Mouse (Mus musculus) spleen, adult 12 weeks (tissue): ENCODE results near the gene Cabin1.

Experiments used
- DNase-seq: peaks from one replicate; pipeline ENCODE4 v3.0.0; 2022; ENCODE audit warnings: low spot score

The Cabin1 gene

GRCm38 (mm10) chr10:75664673-75665270 lies 99.4 kb downstream of the Cabin1 start:
- no peak for DNase-seq

- no peak for DNase-seq
Measured at GRCm38 (mm10) chr10:75662575-75662974, 101.6 kb downstream of the Cabin1 start.

GRCm38 (mm10) chr10:75661876-75662275 lies 102.3 kb downstream of the Cabin1 start:
- no peak for DNase-seq

- no peak for DNase-seq
Measured at GRCm38 (mm10) chr10:75661381-75661780, 102.8 kb downstream of the Cabin1 start.

DNA sequence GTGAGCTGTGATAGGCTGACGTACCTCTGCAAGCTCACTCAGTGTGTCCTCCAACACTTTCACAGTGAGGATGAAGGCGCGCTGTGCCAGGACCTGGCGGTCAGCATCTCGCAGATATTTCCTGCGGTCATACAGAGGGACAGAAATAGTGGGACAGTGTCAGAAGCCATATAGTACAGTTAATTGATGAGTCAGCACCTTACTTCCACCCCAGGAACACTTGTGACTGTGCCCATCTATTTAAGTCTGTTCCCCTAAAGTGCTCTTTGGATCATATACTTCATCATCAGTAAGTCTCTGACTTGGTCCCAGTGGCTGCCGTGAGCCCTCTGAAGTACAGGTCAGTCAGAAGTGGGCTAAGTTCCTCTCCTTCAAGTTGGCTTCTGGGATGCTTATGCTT lies 106.4 kb downstream of the Cabin1 start:
- DNase-seq = no peak

DNA sequence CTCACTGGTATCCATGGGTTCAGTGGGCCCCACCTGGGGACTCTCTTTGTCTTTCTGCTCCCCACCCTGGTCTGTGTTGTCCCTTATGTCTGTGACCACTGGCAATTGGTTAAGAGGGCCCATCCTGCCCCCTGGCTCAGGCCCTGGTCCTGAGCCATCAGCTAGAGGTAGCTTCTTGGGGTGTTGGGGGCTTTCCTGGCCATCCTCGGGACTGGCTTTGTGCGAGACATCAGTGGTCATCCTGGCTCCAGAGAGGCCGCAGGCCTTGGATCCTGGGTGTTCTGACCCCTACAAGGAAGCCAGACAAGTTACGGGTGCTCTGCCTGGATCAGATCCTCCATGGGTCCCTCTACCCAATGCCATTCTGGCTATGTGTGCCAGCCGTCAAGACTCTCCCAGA lies 107.0 kb downstream of the Cabin1 start:
- no peak for DNase-seq

DNA sequence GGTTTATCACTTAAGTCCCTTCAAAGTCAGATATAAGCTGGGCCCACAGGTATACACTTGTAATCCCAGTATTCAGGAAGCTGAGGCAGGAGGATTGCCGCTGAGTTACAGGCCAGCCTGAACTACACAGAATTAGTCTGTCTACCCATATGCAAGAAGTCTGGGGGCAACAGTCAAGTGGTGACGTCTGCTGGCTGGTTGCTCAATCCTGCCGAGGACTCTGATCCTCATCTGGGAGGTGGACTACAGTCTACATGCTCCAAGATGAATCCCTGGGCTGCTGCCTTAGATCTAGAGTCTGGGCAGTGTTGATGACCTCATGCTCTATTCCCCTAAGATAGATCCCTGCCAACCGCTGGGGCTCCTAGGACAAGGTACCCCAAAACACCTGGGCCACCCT lies 110.1 kb downstream of the Cabin1 start:
- no peak for DNase-seq

DNA sequence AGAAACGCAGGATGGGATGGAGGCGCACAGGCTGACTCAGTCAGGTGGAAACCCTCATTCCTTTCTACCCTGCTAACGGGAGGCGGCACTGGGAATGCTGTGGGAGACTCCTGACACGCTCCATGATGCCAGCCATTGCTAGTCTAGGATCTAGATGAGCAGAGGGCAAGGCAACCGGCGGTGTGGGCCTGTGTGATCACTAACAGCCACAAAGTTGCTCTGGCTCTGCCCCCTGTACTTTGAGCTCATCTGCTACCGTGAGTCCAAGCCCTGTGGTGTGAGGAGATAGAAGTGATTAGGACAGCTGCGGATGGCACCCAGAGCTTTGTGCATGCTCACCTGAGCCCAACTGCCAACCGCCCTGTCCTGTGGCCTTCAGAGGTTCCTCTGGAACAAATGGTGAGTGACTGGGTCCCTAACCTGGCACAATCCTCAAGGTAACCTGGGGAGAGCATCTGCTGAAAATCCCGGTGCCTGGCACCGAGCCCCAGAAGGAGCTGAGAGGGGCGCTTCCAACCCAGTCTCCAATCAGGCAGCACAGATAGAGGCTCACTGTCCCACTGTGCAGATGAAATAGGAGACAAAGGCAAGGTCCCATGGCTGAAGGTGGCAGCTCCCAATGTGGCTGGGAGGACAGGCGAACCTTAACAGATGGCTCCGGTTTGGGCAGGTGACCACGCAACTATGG lies 112.6 kb downstream of the Cabin1 start:
- no peak for DNase-seq

GRCm38 (mm10) chr10:75650306-75650902 lies 113.7 kb downstream of the Cabin1 start:
- no peak for DNase-seq

DNA sequence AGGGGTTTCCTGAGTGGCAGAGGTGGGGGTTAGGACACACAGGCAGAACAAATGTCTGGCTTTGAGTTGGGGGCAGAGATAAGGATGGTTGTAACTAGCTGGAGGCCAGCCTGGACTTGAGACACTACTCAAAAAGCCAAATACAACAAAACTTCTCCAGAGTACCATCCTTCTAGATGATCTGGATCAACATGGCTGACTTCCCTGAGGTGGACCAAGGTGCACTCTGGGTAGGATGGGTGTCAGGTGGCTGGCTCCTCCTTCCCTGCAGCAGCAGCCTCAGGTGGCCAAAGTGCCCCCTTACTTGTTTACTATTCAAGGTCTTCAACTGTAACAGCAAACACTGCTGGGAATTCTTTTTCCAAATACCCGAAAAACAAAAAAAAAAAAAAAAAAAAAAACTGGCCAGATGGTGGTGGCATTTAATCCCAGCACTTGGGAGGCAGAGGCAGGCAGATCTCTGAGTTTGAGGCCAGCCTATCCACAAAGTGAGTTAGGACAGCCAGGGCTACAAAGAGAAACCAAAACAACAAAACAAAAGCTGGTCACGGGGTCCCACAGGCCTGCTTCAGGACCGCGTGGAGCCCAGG lies 114.6 kb downstream of the Cabin1 start:
- DNase-seq = no peak

GRCm38 (mm10) chr10:75649001-75649400 lies 115.1 kb downstream of the Cabin1 start:
- no peak for DNase-seq

GRCm38 (mm10) chr10:75648091-75648490 lies 116.0 kb downstream of the Cabin1 start:
- no peak for DNase-seq

GRCm38 (mm10) chr10:75647362-75647761 lies 116.8 kb downstream of the Cabin1 start:
- DNase-seq = no peak

- DNase-seq = no peak
Measured at GRCm38 (mm10) chr10:75646406-75646805, 117.7 kb downstream of the Cabin1 start.

DNA sequence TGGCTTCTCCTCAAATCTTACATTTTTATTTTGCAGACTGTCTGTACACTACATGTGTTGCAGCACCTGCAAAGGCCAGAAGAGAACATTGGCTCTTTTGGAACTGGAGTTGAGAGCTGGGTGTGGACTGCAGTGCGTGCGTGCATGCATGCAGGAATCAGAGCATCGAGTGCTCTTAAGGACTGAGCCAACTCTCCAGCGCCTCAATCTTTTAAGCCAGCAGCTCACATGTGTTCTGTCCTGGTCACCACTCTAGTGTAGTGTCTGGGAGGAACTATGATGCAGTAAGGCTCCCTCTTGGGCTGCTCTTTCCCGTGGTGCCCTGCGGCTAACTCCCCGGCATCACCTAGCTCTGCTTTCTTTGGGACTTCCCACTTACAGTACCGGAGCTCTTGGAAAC lies 118.5 kb downstream of the Cabin1 start:
- DNase-seq = no peak

DNA sequence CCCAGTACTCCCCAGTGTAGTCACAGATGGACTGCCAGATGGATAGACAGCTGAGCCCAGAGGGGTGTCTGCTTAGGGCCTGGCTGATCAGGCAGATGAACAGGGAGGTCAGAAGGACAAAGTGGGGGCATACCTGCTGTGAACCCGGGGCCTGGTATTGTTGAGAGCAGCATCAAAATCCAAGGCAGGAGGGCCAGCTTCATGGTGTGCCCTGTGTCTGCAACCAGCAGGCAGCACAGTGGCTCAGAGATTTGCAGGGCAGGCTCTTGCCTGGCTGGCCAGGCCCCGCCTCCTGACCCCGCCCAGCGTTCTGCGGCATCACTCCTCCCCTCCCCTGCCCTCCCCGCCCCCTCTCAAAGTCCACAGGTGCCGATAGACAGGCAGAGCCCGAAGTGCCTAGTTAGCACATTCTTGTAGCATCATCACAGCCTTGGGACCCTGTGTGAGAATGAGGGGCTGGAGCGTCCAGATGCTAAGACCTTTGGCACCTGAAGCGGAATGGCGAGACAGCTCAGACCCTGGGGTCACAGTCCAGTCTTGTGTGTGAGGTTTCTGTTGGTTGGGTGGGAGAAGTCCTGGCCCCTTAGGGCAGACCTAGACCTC lies 120.3 kb downstream of the Cabin1 start, which contains the start of gene Susd2:
Susd2 (minus strand) TSS at position 268 of the 603 bp plus-strand sequence.
- DNase-seq = peak; percentile 59

- DNase-seq = no peak
Measured at GRCm38 (mm10) chr10:75642891-75643290, 121.2 kb downstream of the Cabin1 start.

DNA sequence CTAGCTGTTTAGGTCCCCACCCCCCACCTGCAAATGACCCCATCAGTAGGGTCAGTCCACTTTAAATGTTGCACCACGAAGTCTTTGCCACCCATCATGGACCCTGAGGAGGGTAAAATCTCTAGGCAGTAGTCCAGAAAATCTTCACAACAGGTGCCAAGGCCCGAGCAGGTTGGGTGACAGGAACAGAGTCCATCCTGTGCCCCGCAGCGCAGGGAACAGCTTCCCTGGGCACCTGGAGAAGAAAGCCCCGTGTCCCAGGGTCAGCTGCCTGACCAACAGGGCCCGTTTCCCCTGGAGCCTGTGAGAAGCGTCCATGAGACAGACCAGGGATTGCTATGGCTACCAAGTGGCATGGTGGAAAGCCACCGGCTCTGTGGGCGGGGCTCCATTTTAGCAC lies 121.7 kb downstream of the Cabin1 start:
- DNase-seq = no peak

- DNase-seq = no peak
Measured at GRCm38 (mm10) chr10:75641721-75642222, 122.4 kb downstream of the Cabin1 start.

GRCm38 (mm10) chr10:75637711-75638110 lies 126.4 kb downstream of the Cabin1 start:
- no peak for DNase-seq

GRCm38 (mm10) chr10:75636084-75636786 lies 127.9 kb downstream of the Cabin1 start:
- DNase-seq = no peak

DNA sequence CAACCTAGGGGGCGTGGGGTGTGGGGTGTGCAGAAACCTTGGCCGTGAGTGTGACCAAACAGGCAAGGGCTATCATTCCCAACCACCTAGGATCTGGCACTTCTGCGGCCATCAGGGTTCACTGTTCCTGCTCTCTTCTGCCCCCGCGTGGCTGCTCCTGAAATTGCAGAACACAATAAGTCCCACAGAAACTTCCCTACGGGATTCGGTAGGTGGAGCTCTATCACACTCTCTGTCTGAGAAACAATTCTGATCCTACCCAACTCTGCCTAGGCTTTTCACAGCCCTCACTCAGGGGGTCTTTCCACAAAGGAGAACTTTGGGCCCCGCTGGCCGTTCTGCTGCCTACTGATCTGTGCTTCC lies 128.5 kb downstream of the Cabin1 start:
- peak; percentile 80 for DNase-seq
